Mouse (Mus musculus) erythroblast, adult 5-6 weeks (primary cell): ENCODE results near the gene Cox19. TPM values are rescaled to one million over a fixed set of nuclear protein-coding genes. Genes with fewer than 3 reads are reported as not detected.

Source experiments
- ATAC-seq: replicated peaks from 2 replicates; pipeline ENCODE4 v1.8.0; 2016; ENCODE audit warnings: moderate number of reproducible peaks, mild to moderate bottlenecking, moderate TSS enrichment, inconsistent platforms; ENCODE audit not compliant: poor library complexity, low FRiP score, severe bottlenecking
- total RNA-seq, 2 experiments: library from RNA; stranded (forward) in 1 of 2; stranded (reverse) in 1 of 2; fragments of 150-400 nt in 1 of 2; fragments of 200-764, 138-1000 nt in 1 of 2; gene quantifications; 2 replicates each; pipeline versions ENCODE4 v1.2.3 to v1.2.4; 2015 to 2017; ENCODE audit warnings: low replicate concordance in 2 of 2

Cox19 gene
- total RNA-seq, 2 experiments from 2014 or later = 6.5 to 8.8 TPM

DNA sequence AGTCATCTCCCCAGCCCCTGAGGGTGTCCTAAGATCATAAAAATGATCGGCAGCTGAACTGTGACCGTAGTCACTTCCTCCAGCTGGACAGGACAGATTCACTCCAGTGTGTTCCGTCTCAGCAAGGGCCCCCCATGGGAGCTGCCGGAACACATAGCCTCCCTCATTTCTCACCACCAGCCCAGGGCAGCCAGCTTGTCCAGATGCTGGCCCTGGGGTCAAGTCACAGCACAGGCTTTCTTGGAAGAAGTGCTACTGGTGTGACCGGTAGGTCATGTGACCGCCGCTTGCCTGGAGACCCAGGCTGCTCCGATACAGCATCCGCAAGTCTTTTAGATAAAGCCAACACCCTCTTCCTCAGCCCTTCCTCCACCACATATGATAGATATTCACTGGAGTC lies 37.7 kb downstream of the Cox19 start:
- ATAC-seq = no peak

DNA sequence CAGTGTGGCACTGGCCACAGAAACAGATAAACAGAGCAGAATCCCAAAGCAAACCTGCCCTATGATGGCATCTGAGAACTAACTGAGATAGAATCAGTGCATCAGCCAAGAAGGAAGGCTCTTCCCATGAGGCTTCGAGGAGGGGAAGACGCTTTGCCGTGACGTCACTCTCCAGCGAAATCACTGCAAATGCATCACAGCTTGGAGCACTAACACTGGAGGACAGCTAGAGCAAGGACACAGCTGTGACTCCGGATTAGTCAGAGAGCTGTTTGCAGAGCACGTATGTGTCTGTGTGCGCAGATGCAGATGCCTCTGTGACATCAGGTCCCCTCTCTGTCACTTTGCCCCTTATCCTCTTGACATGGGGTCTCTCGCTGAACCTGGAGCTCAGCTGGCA lies 39.4 kb downstream of the Cox19 start:
- ATAC-seq = no peak

DNA sequence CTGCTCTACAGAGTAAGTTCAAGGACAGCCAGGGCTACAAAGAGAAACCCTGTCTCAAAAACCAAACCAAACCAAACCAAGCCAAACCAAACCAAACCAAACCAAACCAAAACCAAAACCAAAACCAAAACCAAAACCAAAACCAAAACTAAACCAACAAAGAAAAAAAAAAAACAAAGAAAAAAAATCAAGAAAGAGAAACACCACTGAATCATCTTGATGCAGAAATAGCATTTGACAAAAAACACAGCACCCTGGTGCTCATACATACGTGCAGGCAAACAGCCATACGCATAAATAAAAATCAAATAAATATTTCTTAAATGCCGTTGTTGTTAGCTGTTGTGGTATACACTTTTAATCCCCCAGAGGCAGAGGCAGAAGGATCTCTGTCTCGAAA lies 40.7 kb downstream of the Cox19 start:
- no peak for ATAC-seq

DNA sequence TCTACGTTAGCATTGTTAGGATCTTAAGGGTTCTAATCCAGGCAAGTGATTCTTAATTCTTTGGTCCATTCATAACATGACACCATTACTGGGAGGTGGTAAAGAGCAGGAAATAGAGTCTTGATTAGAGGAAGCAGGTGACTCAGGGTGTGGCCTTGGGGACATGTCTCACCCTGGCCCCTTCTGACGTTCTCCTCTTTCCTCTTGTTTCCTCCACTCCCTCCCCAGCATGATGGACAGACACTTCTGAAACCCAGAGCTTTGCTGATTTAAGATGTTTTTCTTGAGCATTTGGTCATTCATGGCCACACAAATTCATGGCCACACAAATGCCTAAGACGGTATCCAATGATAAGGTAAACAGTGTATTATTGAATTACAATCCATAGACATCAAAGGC lies 41.3 kb downstream of the Cox19 start:
- ATAC-seq = no peak

DNA sequence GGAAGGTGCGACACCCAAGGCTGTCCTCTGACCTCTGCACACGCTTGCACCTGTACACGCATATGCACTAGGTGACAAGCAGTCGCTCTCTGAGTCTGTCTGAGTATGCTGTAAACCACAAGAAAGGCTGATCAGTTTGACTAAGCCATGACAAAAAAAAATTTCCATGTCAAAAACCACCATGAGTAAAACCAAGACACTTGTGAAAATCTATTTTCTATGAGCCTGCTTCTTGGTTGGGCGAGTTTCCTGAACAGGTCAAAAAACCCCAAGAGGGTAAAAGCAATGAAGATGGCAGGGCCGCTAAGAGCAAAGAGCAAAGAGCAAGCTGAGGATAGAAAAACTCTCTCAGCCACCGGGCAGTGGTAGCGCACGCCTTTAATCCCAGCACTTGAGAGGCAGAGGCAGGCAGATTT lies 47.6 kb downstream of the Cox19 start:
- ATAC-seq = no peak

DNA sequence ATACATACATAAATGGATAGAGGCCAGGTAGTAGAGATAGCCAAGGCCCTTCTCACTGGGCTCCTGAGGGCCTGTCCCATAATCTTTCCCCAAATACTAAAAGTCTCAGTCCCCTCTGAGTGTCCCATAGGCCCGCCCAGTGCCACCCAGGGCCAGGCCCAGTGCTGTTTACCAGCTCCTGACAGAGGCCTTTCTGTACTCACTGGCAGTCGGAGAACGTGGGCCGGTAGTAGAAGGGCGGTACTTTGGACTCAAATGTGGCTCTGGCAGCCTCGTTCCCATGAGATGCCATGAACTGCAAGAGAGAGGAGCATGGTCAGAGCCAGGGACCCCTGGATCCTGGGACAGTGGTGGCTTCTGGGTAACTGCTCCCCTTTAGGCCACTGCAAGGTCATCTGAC lies 49.1 kb downstream of the Cox19 start:
- no peak for ATAC-seq

DNA sequence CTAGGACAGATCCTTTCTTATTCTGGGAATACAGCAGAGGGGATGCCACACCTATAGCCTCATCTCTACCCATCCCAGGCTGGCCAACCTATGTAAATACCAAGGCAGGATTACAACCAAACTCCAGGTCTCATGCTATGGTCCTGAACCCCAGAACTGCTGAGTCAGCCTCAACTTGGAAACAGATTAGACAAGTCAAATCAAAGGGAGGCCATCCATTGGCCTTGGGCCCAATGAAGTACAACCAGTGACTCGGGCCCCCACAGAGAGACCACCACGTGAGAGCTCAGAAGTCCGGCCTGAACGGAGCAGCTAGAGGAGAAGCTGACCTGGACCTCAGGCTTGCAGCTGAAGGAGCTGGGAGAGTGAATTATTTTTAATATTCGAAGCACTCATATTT lies 53.5 kb downstream of the Cox19 start:
- ATAC-seq = no peak

DNA sequence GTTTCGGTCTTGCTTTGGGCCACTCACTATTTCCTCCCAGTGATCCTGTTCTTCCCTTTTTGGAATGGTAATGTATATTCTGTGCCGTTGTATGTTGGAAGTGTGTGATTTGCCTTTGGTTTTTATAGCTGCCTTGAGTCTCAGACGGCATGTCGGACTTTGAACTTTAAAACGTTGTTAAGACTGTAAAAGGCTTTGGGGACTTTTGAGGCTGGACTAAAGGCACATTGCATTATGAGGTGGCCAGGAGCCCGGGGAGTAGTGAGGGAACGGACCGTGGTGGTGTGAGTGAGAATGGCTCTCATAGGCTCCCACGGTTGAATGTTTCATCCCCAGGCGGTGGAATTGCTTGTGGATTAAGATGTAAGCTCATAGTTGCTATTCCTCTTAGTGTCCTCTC lies 54.1 kb downstream of the Cox19 start:
- ATAC-seq = no peak

DNA sequence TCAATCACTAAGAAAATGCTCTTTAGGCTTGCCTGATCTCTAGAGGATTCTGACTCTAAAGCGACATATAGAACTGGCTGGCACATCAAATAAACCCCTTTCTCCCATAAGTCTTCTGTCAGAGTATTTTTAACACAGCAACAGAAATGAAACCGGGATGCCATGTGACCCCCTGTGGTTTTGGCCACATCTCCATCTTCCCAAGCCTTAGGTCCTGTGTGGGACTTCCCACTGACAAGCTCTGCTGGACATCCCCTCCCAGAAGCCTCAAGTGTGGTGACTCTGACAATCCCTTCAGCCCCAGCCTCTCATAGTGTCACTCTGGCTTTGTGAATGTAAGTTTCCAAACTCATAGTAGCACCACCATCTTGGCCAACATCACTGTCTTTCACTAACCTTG lies 57.1 kb downstream of the Cox19 start:
- ATAC-seq = no peak

DNA sequence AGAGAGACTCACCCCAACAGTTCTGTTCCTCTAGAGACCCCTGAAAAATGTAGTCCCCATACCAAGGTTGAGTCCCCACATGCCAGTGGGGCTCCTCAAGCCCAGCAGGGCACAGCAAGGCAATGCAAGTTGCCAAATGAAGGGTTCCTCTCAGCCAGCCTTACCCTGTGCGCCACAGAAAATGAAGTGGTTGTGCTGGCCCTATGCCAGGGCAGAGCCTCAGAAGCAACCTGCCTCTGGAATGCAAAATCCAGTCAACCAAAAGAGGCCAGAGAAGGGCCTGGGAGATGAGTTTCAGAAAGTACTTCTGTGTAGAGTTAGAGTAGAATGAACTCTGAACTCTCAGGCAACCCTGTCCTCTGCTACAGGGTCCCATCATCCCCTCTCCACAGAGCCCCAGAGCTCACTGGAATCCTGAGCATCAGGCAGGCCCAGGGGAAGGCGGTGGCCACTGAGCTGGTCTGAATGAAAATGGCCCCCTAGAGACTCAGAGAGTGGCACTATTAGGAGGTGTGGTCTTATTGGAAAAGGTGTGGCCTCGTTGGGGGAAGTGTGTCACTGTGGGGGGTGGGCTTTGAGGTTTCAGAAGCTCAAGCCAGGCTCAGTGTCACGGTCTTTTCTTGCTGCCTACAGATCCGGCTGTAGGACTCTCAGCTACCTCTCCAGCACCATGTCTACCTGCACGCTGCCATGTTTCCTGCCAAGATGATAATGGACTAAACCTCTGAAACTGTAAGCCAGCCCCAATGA lies 59.2 kb downstream of the Cox19 start:
- ATAC-seq = no peak

DNA sequence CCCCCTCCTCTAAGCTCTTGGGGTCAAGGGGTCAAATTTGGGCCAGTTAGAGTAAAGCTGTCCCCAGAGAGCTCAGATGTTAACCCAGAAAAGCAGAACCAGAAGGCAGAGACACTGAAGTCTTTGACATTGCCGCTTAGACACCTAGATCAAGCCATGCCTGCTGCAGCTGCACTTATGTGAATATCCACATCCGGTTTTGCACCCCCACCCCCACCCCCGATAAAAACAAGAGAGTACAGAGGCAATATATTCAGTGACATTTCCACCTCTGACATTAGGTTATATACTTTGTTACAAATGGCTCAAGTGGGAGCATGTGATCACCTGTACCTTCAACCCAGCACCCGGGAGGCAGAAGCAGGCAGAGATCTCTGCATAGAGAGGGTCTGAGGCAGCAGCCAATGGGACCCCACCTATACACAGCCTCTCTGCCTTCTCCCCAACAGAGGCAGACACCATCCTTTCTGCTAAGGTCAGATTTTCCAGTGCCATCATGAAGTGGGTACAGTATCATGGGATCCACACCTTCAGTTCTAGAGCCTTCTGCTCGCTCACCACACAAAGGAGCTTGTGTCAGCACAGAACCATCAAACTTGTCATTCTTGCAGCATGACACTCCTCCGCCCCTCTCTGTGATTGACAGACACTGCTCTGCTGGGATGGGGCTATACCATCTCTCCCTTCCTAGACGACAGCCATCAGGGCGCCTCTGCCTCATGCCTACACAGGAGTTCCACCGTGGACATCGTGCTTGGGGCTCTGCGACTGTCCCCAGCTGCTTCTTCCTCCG lies 60.6 kb downstream of the Cox19 start:
- no peak for ATAC-seq

DNA sequence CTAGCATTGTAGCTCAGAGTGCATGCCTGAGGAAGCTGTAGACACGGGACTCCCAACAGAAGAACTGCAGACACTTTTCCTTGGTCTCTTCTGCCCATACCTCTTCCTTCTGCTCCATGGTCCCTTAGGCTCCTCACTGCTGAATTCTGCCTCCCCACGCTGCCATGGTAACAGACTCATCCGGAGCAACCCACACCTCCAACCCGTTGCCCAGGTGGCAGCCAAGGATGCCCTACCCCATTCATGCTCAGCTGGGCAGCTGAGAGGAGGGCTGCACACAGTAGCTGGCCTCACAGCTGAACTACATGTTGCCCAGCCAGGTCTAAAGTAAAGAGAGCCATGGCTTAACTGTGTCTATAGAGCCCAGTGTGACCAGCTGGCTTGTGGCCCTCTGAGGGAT lies 62.6 kb downstream of the Cox19 start:
- no peak for ATAC-seq

DNA sequence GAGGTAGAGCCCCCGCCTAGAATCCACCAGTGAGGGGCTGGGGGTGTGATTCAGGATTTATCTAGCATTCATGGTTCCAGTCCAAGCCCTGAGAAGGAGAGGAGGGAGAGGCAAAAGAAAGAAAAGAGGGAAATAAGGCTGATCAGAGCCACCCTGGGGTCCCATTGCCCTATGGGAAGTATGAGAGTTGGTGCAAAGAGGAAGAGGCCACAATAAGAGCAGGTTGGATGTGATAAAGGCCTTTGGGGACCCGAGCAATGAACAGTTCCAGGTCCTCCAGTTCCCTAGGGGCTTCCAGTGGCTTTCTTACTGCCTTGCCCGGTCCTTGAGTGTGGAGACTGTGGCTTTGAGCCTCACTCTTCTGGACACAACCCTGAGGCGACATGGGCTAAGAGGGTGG lies 63.4 kb downstream of the Cox19 start:
- no peak for ATAC-seq

DNA sequence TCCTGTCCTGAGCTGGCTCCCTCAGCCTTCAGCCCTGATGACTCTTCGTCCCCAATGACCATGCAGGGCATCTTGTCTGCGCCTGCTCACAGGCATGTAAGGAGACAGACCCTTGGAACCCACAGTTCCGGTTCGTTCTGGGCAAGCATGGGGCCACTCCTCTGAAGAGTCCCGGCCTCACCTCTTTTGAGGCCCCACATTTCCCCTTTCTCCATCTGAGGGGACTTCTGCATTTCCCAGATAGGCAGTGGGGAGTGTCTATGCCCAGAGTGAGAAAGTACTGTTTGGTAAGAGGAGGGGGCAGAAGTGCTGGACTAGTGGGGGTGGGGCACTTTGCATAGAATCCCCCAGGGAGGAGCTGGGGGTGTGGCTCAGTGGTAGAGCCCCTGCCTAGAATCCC lies 64.1 kb downstream of the Cox19 start:
- ATAC-seq = no peak

Other genes starting within 250 kb of the Cox19 start
- gene Prkar1b, start 201.4 kb downstream of the Cox19 start, total RNA-seq (2015; ENCODE audit: low replicate concordance) = 1.0 TPM in 1 of 2 replicates, not detected in the other
- not detected in 2 replicates for gene Prkar1b, start 201.4 kb downstream of the Cox19 start, total RNA-seq (2017; ENCODE audit: low replicate concordance)
- 1.5 and 2.7 TPM in 2 replicates for gene Dnaaf5, start 201.2 kb downstream of the Cox19 start, total RNA-seq (2015; ENCODE audit: low replicate concordance)
- gene Dnaaf5, start 201.2 kb downstream of the Cox19 start, total RNA-seq (2017; ENCODE audit: low replicate concordance) = 1.4 and 2.8 TPM in 2 replicates
- 13.0 and 18.6 TPM in 2 replicates for gene Sun1, start 150.8 kb downstream of the Cox19 start, total RNA-seq (2015; ENCODE audit: low replicate concordance)
- gene Sun1, start 150.8 kb downstream of the Cox19 start, total RNA-seq (2017; ENCODE audit: low replicate concordance) = 22.7 and 41.7 TPM in 2 replicates
- gene Get4, start 99.1 kb downstream of the Cox19 start, total RNA-seq (2015; ENCODE audit: low replicate concordance) = 14.4 and 15.5 TPM in 2 replicates
- gene Get4, start 99.1 kb downstream of the Cox19 start, total RNA-seq (2017; ENCODE audit: low replicate concordance) = 5.4 and 12.4 TPM in 2 replicates
- 8.3 and 11.9 TPM in 2 replicates for gene Adap1, start 25.8 kb downstream of the Cox19 start, total RNA-seq (2015; ENCODE audit: low replicate concordance)
- 5.4 and 9.1 TPM in 2 replicates for gene Adap1, start 25.8 kb downstream of the Cox19 start, total RNA-seq (2017; ENCODE audit: low replicate concordance)
- gene Cyp2w1, start 1.2 kb upstream of the Cox19 start, total RNA-seq (2015; ENCODE audit: low replicate concordance) = not detected in 2 replicates
- gene Cyp2w1, start 1.2 kb upstream of the Cox19 start, total RNA-seq (2017; ENCODE audit: low replicate concordance) = not detected in 2 replicates
- gene Gpr146, start 26.3 kb upstream of the Cox19 start, total RNA-seq (2015; ENCODE audit: low replicate concordance) = 27.3 and 37.2 TPM in 2 replicates
- 49.4 and 58.3 TPM in 2 replicates for gene Gpr146, start 26.3 kb upstream of the Cox19 start, total RNA-seq (2017; ENCODE audit: low replicate concordance)
- 1.9 and 2.1 TPM in 2 replicates for gene C130050O18Rik, start 53.9 kb upstream of the Cox19 start, total RNA-seq (2015; ENCODE audit: low replicate concordance)
- 2.9 and 4.3 TPM in 2 replicates for gene C130050O18Rik, start 53.9 kb upstream of the Cox19 start, total RNA-seq (2017; ENCODE audit: low replicate concordance)
- gene Gper1, start 71.7 kb upstream of the Cox19 start, total RNA-seq (2015; ENCODE audit: low replicate concordance) = not detected in 2 replicates
- not detected in 2 replicates for gene Gper1, start 71.7 kb upstream of the Cox19 start, total RNA-seq (2017; ENCODE audit: low replicate concordance)
- 1.3 and 8.6 TPM in 2 replicates for gene 3110082I17Rik, start 109.1 kb upstream of the Cox19 start, total RNA-seq (2015; ENCODE audit: low replicate concordance)
- 2.8 and 4.0 TPM in 2 replicates for gene 3110082I17Rik, start 109.1 kb upstream of the Cox19 start, total RNA-seq (2017; ENCODE audit: low replicate concordance)
- gene Zfand2a, start 133.1 kb upstream of the Cox19 start, total RNA-seq (2015; ENCODE audit: low replicate concordance) = 2.3 and 2.9 TPM in 2 replicates
- gene Zfand2a, start 133.1 kb upstream of the Cox19 start, total RNA-seq (2017; ENCODE audit: low replicate concordance) = 3.4 and 5.4 TPM in 2 replicates
- gene Uncx, start 192.1 kb upstream of the Cox19 start, total RNA-seq (2015; ENCODE audit: low replicate concordance) = not detected in 2 replicates
- not detected in 2 replicates for gene Uncx, start 192.1 kb upstream of the Cox19 start, total RNA-seq (2017; ENCODE audit: low replicate concordance)